Mouse (Mus musculus): ENCODE data around the gene Ffar2. TPM values are rescaled to one million over a fixed set of nuclear protein-coding genes. Genes with fewer than 3 reads are reported as not detected.
"Not testable (repeated sequence)": the region's sequence is repeated elsewhere in the genome, so short reads cannot be mapped to it uniquely, and the experiment has no call there.

The Ffar2 gene
- total and polyA plus RNA-seq, 2 experiments from 2014 or later, result 0.05 TPM; not detected in 1

DNA sequence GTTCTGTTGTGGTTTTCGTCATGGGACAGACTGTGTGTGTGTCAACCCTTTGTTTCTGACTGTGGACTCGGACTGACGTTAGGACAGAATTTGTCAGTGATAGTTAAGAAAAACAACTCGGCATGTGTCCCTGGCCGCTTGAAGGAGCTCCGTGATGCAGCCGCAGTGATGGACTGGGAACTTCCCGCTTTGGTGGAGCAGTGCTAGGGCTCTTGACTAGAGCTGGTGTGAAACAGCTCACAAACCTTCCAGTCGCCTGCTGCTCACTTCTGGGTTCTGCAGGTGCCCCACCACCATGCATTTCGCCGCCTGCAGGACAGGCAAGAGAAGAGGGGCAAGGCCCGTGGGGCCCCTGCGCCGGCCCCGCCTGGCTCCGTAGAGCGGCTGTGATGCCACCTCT, 8.7 kb upstream of the Ffar2 start:
- H3K27me3 ChIP-seq (ENCODE audit: control insufficient read depth, insufficient read depth, low read length), result no peaks in the 10 kb centered on the region
- 43% methylated on average over 16 of the region's 17 CpGs for WGBS
- ATAC-seq (ENCODE audit: insufficient read depth, low read depth), result no peak
- no peak overlapping the region for H3K4me2 ChIP-seq (ENCODE audit: low read depth, low read length)
- TF ChIP-seq CTCF (IDR thresholded peaks at IDR 0.05; ENCODE audit: low read depth), result no peak
- no peak for TF ChIP-seq EP300 (IDR thresholded peaks at IDR 0.05; ENCODE audit: low read depth)
- H3K9ac ChIP-seq (replicated peaks; ENCODE audit: low read depth, low read length), result no peak overlapping the region
- no peak overlapping the region for H3K4me3 ChIP-seq (ENCODE audit: low read depth, low read length)
- H3K36me3 ChIP-seq (replicated peaks; ENCODE audit: control insufficient read depth, insufficient read depth, low read length), result no peaks in the 10 kb centered on the region
- DNase-seq (ENCODE audit: low spot score), result no peak
- no peak overlapping the region for H3K27ac ChIP-seq (ENCODE audit: low read depth)
- no peaks in the 10 kb centered on the region for H3K9me3 ChIP-seq (replicated peaks; ENCODE audit: control insufficient read depth, low read length)
- no peaks in the 10 kb centered on the region for H3K4me1 ChIP-seq (ENCODE audit: control insufficient read depth, insufficient read depth)

DNA sequence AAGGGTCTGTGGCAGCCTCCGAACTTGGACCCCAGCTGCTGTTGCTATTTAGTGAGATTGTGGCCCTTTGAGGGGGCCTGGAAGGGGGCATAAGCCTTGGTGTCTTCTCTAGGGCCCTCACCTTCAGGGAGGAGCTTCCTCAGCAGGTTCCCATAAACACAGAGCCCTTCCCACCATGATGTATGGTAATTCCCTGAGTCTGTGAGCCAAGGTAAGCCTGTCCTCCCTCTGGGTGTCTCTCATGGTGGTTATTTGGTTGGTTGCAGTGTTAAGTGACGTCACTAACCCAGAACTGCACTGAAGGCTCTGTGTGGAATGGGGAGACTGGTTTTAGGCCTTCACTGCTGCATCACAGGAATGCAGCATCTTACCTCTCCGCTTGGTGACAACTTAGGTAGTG, 5.9 kb upstream of the Ffar2 start:
- ATAC-seq (ENCODE audit: insufficient read depth, low read depth), result no peak
- H3K4me1 ChIP-seq (ENCODE audit: control insufficient read depth, insufficient read depth), result no peaks in the 10 kb centered on the region
- TF ChIP-seq EP300 (IDR thresholded peaks at IDR 0.05; ENCODE audit: low read depth) (no peak), CTCF (IDR thresholded peaks at IDR 0.05; ENCODE audit: low read depth) (no peak)

DNA sequence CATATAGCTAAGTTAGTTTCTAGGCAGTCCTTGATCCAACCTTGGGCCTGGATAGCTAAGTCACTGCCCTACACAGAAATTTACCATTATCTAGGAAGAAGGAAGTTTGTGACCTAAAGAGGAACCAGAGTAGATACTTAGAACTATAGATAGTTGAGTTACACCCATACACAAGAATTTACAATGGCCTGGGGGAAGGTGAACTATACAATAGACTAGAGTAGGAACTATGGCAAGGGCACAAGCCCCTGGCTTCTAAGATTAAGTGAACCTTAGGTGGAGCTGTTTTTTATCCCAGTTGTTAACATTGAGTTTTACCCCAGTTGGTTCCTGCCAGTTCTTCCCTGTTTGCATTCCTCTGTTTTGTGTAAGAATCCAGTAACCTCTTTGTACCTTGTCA, 5.3 kb upstream of the Ffar2 start:
- not testable (repeated sequence) for H3K4me3 ChIP-seq (ENCODE audit: low read depth, low read length); H3K27ac ChIP-seq (ENCODE audit: low read depth); H3K4me1 ChIP-seq (ENCODE audit: control insufficient read depth, insufficient read depth); H3K27me3 ChIP-seq (ENCODE audit: control insufficient read depth, insufficient read depth, low read length); H3K9ac ChIP-seq (replicated peaks; ENCODE audit: low read depth, low read length); H3K9me3 ChIP-seq (replicated peaks; ENCODE audit: control insufficient read depth, low read length); ATAC-seq (ENCODE audit: insufficient read depth, low read depth); H3K4me2 ChIP-seq (ENCODE audit: low read depth, low read length); DNase-seq (ENCODE audit: low spot score); H3K36me3 ChIP-seq (replicated peaks; ENCODE audit: control insufficient read depth, insufficient read depth, low read length)

More for the DNA sequence above, 5.9 kb upstream of the Ffar2 start:
- Histone ChIP-seq H3K9me3 (replicated peaks; ENCODE audit: control insufficient read depth, low read length) (no peaks in the 10 kb centered on the region), H3K27ac (ENCODE audit: low read depth) (no peak overlapping the region), H3K27me3 (ENCODE audit: control insufficient read depth, insufficient read depth, low read length) (no peaks in the 10 kb centered on the region), H3K4me3 (ENCODE audit: low read depth, low read length) (no peak overlapping the region), H3K36me3 (replicated peaks; ENCODE audit: control insufficient read depth, insufficient read depth, low read length) (no peaks in the 10 kb centered on the region), H3K4me2 (ENCODE audit: low read depth, low read length) (no peak overlapping the region), H3K9ac (replicated peaks; ENCODE audit: low read depth, low read length) (no peak overlapping the region)
- DNase-seq (ENCODE audit: low spot score), result no peak
- 66% methylated on average over 3 of the region's 3 CpGs for WGBS

DNA sequence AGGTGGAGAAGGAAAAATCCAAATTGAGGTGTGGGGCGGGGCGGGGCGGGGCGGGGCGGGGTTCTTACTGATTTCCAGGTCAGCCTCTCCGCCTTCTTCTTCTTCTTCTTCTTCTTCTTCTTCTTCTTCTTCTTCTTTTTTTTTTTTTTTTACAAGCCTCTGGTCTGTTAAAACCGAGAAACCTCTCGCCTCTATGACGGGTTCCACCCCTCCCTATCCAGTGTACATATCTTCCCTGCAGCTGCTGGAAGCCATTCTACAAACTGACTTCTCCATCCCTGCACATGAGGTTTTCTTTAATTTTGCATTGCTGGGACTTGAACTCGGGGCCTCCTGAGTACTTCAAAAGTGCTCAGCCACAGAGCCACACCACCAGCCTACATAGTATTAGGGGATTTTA, 3.1 kb upstream of the Ffar2 start:
- TF ChIP-seq EP300 (IDR thresholded peaks at IDR 0.05; ENCODE audit: low read depth) (no peak), CTCF (IDR thresholded peaks at IDR 0.05; ENCODE audit: low read depth) (no peak)
- DNase-seq (ENCODE audit: low spot score) (no peak), ATAC-seq (ENCODE audit: insufficient read depth, low read depth) (no peak)
- Histone ChIP-seq H3K4me2 (ENCODE audit: low read depth, low read length) (no peak overlapping the region), H3K27ac (ENCODE audit: low read depth) (no peak overlapping the region), H3K4me3 (ENCODE audit: low read depth, low read length) (no peak overlapping the region), H3K36me3 (replicated peaks; ENCODE audit: control insufficient read depth, insufficient read depth, low read length) (no peaks in the 10 kb centered on the region), H3K9me3 (replicated peaks; ENCODE audit: control insufficient read depth, low read length) (no peaks in the 10 kb centered on the region), H3K27me3 (ENCODE audit: control insufficient read depth, insufficient read depth, low read length) (no peaks in the 10 kb centered on the region), H3K4me1 (ENCODE audit: control insufficient read depth, insufficient read depth) (no peaks in the 10 kb centered on the region), H3K9ac (replicated peaks; ENCODE audit: low read depth, low read length) (no peak overlapping the region)
- WGBS, result 90% methylated on average over 10 of the region's 10 CpGs

DNA sequence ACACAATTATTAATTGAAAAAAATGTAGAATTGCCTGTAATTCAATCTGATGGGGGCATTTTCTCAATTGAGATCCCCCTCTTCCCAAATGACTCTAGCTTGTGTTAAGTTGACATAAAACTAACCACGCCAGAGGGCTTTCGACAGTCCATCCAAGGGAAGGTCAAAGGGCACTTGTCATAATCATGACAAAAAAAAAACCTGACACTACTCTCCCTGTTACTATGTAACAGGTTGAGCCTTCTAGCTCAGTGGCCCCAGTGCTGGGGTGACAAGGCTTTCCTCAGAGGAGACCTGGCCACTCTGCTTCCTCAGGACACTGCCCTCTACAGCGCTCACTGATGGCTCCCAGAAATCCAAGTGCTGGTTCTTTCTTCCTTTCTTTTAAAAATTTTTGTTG, 731 bp upstream of the Ffar2 start:
- TF ChIP-seq EP300 (IDR thresholded peaks at IDR 0.05; ENCODE audit: low read depth) (no peak), CTCF (IDR thresholded peaks at IDR 0.05; ENCODE audit: low read depth) (no peak)

DNA sequence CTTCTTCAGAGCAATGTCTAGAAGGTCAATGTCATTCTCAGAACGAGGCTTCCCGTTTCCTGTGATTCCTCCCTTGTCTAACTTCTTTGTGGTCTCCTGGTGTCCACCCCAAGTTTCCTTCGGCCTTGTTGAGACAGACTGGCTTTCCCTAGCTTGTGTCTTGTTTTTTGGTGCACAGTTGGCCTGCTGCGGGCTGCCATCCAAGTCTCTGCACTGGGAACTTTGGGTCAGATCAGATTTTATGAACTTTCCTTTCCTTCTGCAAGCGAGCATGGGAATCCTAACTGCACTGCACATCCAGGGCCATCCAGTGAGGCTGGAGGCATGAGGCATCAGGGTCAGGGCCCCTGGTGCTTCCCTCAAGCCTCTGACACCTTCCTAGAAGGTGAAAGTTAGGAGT, 2.0 kb downstream of the Ffar2 start:
- no peak overlapping the region for H3K4me3 ChIP-seq (ENCODE audit: low read depth, low read length)
- no peak for ATAC-seq (ENCODE audit: insufficient read depth, low read depth)
- H3K4me1 ChIP-seq (ENCODE audit: control insufficient read depth, insufficient read depth), result no peaks in the 10 kb centered on the region
- H3K9ac ChIP-seq (replicated peaks; ENCODE audit: low read depth, low read length), result no peak overlapping the region
- H3K4me2 ChIP-seq (ENCODE audit: low read depth, low read length), result no peak overlapping the region
- TF ChIP-seq EP300 (IDR thresholded peaks at IDR 0.05; ENCODE audit: low read depth) (no peak), CTCF (IDR thresholded peaks at IDR 0.05; ENCODE audit: low read depth) (no peak)
- no peaks in the 10 kb centered on the region for H3K9me3 ChIP-seq (replicated peaks; ENCODE audit: control insufficient read depth, low read length)
- H3K36me3 ChIP-seq (replicated peaks; ENCODE audit: control insufficient read depth, insufficient read depth, low read length), result no peaks in the 10 kb centered on the region
- H3K27me3 ChIP-seq (ENCODE audit: control insufficient read depth, insufficient read depth, low read length), result no peaks in the 10 kb centered on the region
- DNase-seq (ENCODE audit: low spot score), result no peak
- no peak overlapping the region for H3K27ac ChIP-seq (ENCODE audit: low read depth)
- 58% methylated on average over 5 of the region's 5 CpGs for WGBS

More for the DNA sequence above, 731 bp upstream of the Ffar2 start:
- no peak overlapping the region for H3K4me3 ChIP-seq (ENCODE audit: low read depth, low read length)
- no peaks in the 10 kb centered on the region for H3K4me1 ChIP-seq (ENCODE audit: control insufficient read depth, insufficient read depth)
- no peaks in the 10 kb centered on the region for H3K36me3 ChIP-seq (replicated peaks; ENCODE audit: control insufficient read depth, insufficient read depth, low read length)
- no peak overlapping the region for H3K9ac ChIP-seq (replicated peaks; ENCODE audit: low read depth, low read length)
- no peak for DNase-seq (ENCODE audit: low spot score)
- H3K4me2 ChIP-seq (ENCODE audit: low read depth, low read length), result no peak overlapping the region
- ATAC-seq (ENCODE audit: insufficient read depth, low read depth), result no peak
- 87% methylated on average over 3 of the region's 3 CpGs for WGBS
- no peaks in the 10 kb centered on the region for H3K9me3 ChIP-seq (replicated peaks; ENCODE audit: control insufficient read depth, low read length)
- no peaks in the 10 kb centered on the region for H3K27me3 ChIP-seq (ENCODE audit: control insufficient read depth, insufficient read depth, low read length)
- H3K27ac ChIP-seq (ENCODE audit: low read depth), result no peak overlapping the region

Data from heart, postnatal 0 days (tissue).